Mouse (Mus musculus) G1E-ER4 (cell line): Measurements from ENCODE around the gene Rgl3. TPM values are rescaled to one million over a fixed set of nuclear protein-coding genes. Genes with fewer than 3 reads are reported as not detected.

Source experiments
- GATA1 ChIP-seq: IDR thresholded peaks from one replicate; pipeline ENCODE4 v1.8.0; 2012; ENCODE audit warnings: low read length, inconsistent platforms
- polyA plus RNA-seq: library from polyadenylated mRNA; stranded (reverse); fragments of >175 nt; gene quantifications from 2 replicates; pipeline ENCODE4 v1.2.3, GENCODE M21; 2012

The Rgl3 gene
- not detected in 2 replicates for polyA plus RNA-seq

GRCm38 (mm10) chr9:21989230-21990110 lies at the start of gene Rgl3:
Gene Rgl3, minus strand, starts transcription at chr9:21989446.
- TF ChIP-seq GATA1, result no peak

GRCm38 (mm10) chr9:22037826-22038225 lies 48.6 kb upstream of the Rgl3 start:
- no peak for TF ChIP-seq GATA1

GRCm38 (mm10) chr9:22035300-22036044 lies 46.2 kb upstream of the Rgl3 start:
- TF ChIP-seq GATA1, result no peak

GRCm38 (mm10) chr9:22030386-22030785 lies 41.1 kb upstream of the Rgl3 start:
- no peak for TF ChIP-seq GATA1

- no peak for TF ChIP-seq GATA1
Measured at GRCm38 (mm10) chr9:22028467-22028866, 39.2 kb upstream of the Rgl3 start.

- TF ChIP-seq GATA1, result no peak
Measured at GRCm38 (mm10) chr9:22024592-22024991, 35.3 kb upstream of the Rgl3 start.

- no peak for TF ChIP-seq GATA1
Measured at GRCm38 (mm10) chr9:22017208-22017825, 28.1 kb upstream of the Rgl3 start.

GRCm38 (mm10) chr9:22016245-22016644 lies 27.0 kb upstream of the Rgl3 start:
- TF ChIP-seq GATA1, result no peak

GRCm38 (mm10) chr9:22012731-22013130 lies 23.5 kb upstream of the Rgl3 start:
- TF ChIP-seq GATA1, result no peak

GRCm38 (mm10) chr9:22011055-22011454 lies 21.8 kb upstream of the Rgl3 start:
- TF ChIP-seq GATA1, result no peak

- no peak for TF ChIP-seq GATA1
Measured at GRCm38 (mm10) chr9:22004546-22004945, 15.3 kb upstream of the Rgl3 start.

GRCm38 (mm10) chr9:22003163-22003554 lies 13.9 kb upstream of the Rgl3 start:
- no peak for TF ChIP-seq GATA1

GRCm38 (mm10) chr9:22002194-22003162 lies 13.2 kb upstream of the Rgl3 start, which contains the start of the genes Ccdc151 and Prkcsh:
Gene Ccdc151, minus strand, starts transcription at chr9:22002634.
Gene Prkcsh, plus strand, starts transcription at chr9:22002806.
- TF ChIP-seq GATA1, result no peak

- TF ChIP-seq GATA1, result no peak
Measured at GRCm38 (mm10) chr9:22001633-22002032, 12.4 kb upstream of the Rgl3 start.

GRCm38 (mm10) chr9:22000296-22000695 lies 11.1 kb upstream of the Rgl3 start:
- TF ChIP-seq GATA1, result no peak
